Comparison of ENCODE assay signal across 20 mouse cellular contexts in genomic region chr5:107211830-107212370, GRCm38 (mm10).
DNase-seq lines count a peak whose midpoint lies in the region; ATAC-seq and TF ChIP-seq lines count a peak whose summit lies in the region.
"Had no signal": no experiment of that assay in that cellular context is flagged by ENCODE, and none has a peak within 500 bp of the region (broad histone marks: within the 10 kb centered on the region; RNA-seq: fewer than 3 reads in every experiment).

No protein-coding gene starts in this region.

- WGBS in stomach, postnatal 0 days = 69% methylated on average over 10 of the region's 10 CpGs

- TF ChIP-seq CTCF in gastrocnemius, adult 2 months (IDR thresholded peaks at IDR 0.05) = no peak
- no peak for TF ChIP-seq CTCF in stomach, postnatal 0 days (IDR thresholded peaks at IDR 0.05; ENCODE audit: low read depth)

- H3K27me3 ChIP-seq in stomach, postnatal 0 days (ENCODE audit: control insufficient read depth, insufficient read depth, low read length) = no peaks in the 10 kb centered on the region
- H3K27me3 ChIP-seq: embryonic facial prominence, embryonic 12.5 days had no signal

- peak overlapping the region; percentile 9; the same call in 1 of the 2 replicates for H3K27ac ChIP-seq in gastrocnemius, adult 2 months
- H3K27ac ChIP-seq in brown adipose tissue, adult 24 weeks (replicated peaks; ENCODE audit: low read depth, low read length) = peak overlapping the region; percentile 56
- H3K27ac ChIP-seq in stomach, postnatal 0 days (replicated peaks) = 0 out of 2 replicates have a peak overlapping the region, but pooled peaks have one; percentile 9
- H3K27ac ChIP-seq: embryonic facial prominence, embryonic 12.5 days; forebrain, embryonic 12.5 days; heart, adult 2 months; hindbrain, embryonic 10.5 days; hindbrain, embryonic 14.5 days had no signal

- peaks cover 5% of the 10 kb centered on the region; the same call in 1 of the 2 replicates for H3K36me3 ChIP-seq in stomach, postnatal 0 days (ENCODE audit: control insufficient read depth, insufficient read depth, low read length)
- H3K36me3 ChIP-seq: embryonic facial prominence, embryonic 12.5 days; forebrain, embryonic 12.5 days; hindbrain, embryonic 10.5 days had no signal

- H3K4me3 ChIP-seq in gastrocnemius, adult 2 months = no peak overlapping the region
- no peak overlapping the region for H3K4me3 ChIP-seq in brown adipose tissue, adult 24 weeks (ENCODE audit: insufficient read depth, low read depth, low read length)
- no peak overlapping the region for H3K4me3 ChIP-seq in stomach, postnatal 0 days (ENCODE audit: low read depth, low read length)
- H3K4me3 ChIP-seq: embryonic facial prominence, embryonic 12.5 days; forebrain, embryonic 12.5 days; heart, adult 2 months; hindbrain, embryonic 10.5 days had no signal

- no peak overlapping the region for H3K4me2 ChIP-seq in stomach, postnatal 0 days (replicated peaks; ENCODE audit: low read depth)
- H3K4me2 ChIP-seq: embryonic facial prominence, embryonic 12.5 days; forebrain, embryonic 12.5 days; heart, embryonic 11.5 days; hindbrain, embryonic 14.5 days had no signal

- peaks cover 25% of the 10 kb centered on the region for H3K4me1 ChIP-seq in brown adipose tissue, adult 24 weeks (ENCODE audit: control insufficient read depth, insufficient read depth, insufficient read length, low read length)
- no peaks in the 10 kb centered on the region for H3K4me1 ChIP-seq in stomach, postnatal 0 days (replicated peaks; ENCODE audit: control insufficient read depth, insufficient read depth)
- H3K4me1 ChIP-seq: forebrain, embryonic 12.5 days had no signal

- ATAC-seq in stomach, postnatal 0 days (ENCODE audit: low FRiP score, low TSS enrichment) = no peak
- ATAC-seq: forebrain, embryonic 16.5 days had no signal

- H3K9ac ChIP-seq in stomach, postnatal 0 days (ENCODE audit: low read length) = no peak overlapping the region
- H3K9ac ChIP-seq: embryonic facial prominence, embryonic 12.5 days; forebrain, embryonic 12.5 days; hindbrain, embryonic 14.5 days had no signal

- no peak for DNase-seq in gastrocnemius, adult 2 months
- no peak for DNase-seq in gastrocnemius, postnatal 25 days
- no peak for DNase-seq in stomach, postnatal 0 days (ENCODE audit: low spot score)
- peak; percentile 48 to 71 for DNase-seq in urinary bladder, postnatal 36 days (ENCODE audit: low spot score in 2 of 2)
- DNase-seq in adipocyte (ENCODE audit: low spot score) = no peak
- no peak for DNase-seq in layer of hippocampus, adult 18-20 months (ENCODE audit: low spot score in 2 of 2)
- DNase-seq: adrenal gland, adult 2 months; adrenal gland, postnatal 25 days; cerebellum, adult 2 months; cerebellum, postnatal 14 days; embryo, embryonic 11 days; gastrocnemius, postnatal 36 days; heart, adult 2 months had no signal

- TF ChIP-seq EP300 in stomach, postnatal 0 days (optimal IDR thresholded peaks at IDR 0.05) = no peak

- no peaks in the 10 kb centered on the region for H3K9me3 ChIP-seq in stomach, postnatal 0 days (ENCODE audit: control insufficient read depth, low read length)
- H3K9me3 ChIP-seq: embryonic facial prominence, embryonic 12.5 days; forebrain, embryonic 12.5 days; hindbrain, embryonic 10.5 days had no signal

- intact Hi-C loops in gastrocnemius, adult 2 months (cut with DNase I) = no loop called here

Comparison
In these comparisons a context has a peak if more than half of its experiments do, and no peak if none do; other contexts are left out.
1. DNase-seq: peak in urinary bladder, postnatal 36 days (2 of 2); none in gastrocnemius, adult 2 months (single experiment), gastrocnemius, postnatal 25 days (single experiment), stomach, postnatal 0 days (single experiment), adipocyte (single experiment) and layer of hippocampus, adult 18-20 months (0 of 2).
2. Peak in every context shown above with its lines, with median percentiles within 50 percentile points of each other: H3K27ac ChIP-seq.